Mouse (Mus musculus) left cerebral cortex, postnatal 4 days (tissue): Measurements from ENCODE around the gene Pyroxd1. TPM values are rescaled to one million over a fixed set of nuclear protein-coding genes. Genes with fewer than 3 reads are reported as not detected.
"Not testable (repeated sequence)": the region's sequence is repeated elsewhere in the genome, so short reads cannot be mapped to it uniquely, and the experiment has no call there.

Experiments used
- DNase-seq: peaks from one replicate; pipeline ENCODE4 v3.0.0-alpha.2; 2022
- intact Hi-C: fragments of 180-260 bp; cut with DNase I; formaldehyde crosslinking; loops from one replicate; pipeline ENCODE4 v1.15.1; 2025
- total RNA-seq, 2 experiments: library from RNA; stranded (reverse); gene quantifications; 2 replicates each; pipeline ENCODE4 v1.2.3; 2021

Pyroxd1 gene
- 10 to 100 TPM; 17.1 to 18.9 TPM for total RNA-seq

DNA sequence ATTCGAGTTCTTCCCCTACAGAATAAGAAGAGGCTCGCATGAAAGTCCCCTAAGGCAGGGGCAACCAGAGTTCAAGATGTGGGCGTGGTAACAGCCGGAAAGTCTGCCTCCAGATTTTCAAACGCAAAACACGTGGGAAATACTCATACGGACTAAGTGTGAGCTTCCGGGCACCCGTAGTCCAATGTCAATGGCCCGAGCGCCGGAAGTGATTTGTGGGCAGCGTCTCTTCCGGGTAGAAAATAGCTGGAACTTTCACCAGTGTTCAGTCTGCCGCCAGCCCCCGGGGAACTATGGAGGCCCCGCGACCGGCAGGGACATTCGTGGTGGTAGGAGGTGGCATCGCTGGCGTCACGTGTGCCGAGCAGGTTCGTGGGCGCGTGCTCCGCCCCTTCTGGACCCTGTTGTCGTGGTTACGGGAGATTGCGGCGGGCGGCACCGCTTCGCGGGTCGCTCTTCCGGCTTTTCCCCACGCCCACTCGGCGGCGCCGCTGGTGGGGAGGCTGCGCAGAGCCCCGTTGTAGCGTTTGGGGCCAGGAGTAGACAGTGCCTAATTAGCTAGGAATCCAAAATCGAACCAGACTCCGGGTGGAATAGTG is at the start of gene Pyroxd1:
Pyroxd1 (plus strand) TSS at position 215 of the 599 bp plus-strand sequence.
- intact Hi-C loops, result no loop called here
- peak; percentile 83 for DNase-seq

DNA sequence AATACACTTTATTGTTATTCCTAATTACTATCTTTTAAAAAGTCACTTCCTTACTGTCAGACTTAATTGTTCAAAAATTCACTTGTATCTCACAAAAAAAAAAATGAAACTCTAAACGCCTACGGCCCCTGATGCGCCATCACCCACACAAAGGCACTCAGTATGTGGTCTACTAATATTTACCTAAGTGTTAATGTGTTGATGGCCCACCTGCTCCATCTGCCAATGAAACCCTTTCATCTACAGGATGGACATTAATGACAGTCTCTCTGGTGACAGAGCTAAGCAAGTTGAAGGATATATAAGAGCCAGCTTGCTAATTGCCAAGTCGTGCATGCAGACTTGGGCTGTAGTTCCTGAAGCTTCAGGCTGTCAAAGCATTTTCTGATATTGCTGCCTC is 47.4 kb upstream of the Pyroxd1 start, which contains the start of gene Iapp:
Iapp (plus strand) TSS at position 326 of the 400 bp plus-strand sequence.
- DNase-seq, result no peak
- intact Hi-C loops, result no loop called here

DNA sequence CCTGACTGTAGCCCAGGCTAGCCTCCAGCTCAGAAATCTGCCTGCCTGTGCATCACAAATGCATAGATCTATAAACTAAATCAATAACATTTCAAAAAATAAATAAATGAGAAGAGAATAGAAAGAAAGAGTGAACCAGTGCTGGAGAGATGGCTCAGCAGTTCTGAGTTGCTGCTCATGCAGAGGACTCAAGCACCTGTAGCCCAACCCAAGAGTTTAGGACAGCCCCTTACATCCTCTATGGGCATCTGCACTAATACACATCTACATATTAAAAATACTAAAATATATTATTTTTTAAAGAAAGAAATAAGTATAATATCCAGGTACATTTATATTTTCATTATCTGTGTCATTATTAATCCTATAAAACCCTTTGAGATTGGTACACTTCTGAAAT is 40.4 kb upstream of the Pyroxd1 start:
- intact Hi-C loops, result no loop called here
- DNase-seq, result no peak

DNA sequence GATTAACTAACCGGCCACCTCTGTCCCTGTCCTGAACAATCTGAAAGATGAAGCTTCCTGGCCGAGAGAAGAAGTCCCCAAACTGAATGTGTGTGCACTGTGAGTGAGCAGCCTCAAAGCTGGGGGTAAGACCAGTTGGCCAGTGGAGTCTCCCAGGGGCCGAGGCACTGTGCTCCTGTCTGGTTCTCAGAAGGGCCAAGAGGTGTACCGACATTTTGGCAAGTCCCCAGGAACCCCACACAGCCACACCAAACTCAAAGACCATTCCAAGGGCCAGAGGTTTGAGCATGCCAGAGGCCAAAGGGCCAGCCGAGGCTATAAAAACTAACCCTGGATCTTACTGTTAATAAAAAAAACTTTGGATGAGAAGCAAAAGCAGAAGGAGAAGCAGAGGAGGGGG is 31.2 kb upstream of the Pyroxd1 start:
- DNase-seq, result no peak
- intact Hi-C loops, result no loop called here

DNA sequence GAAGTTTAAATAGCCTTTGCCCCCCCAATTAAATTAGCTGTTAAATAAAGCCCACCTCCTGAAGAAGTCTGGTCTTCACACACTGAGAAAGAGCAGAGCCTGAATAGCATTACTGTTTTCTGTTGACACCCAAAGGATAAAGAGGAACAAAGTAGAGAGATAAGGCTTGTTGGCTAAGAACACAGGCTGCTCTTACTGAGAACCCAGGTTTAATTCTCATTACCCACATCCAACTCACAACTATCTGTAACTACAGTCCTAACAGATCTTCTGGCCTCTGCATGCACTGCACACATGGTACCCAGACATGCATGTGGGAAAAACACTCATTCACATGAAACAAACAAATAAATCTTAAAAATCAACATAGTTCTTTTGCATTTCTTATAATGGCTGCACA is 28.3 kb upstream of the Pyroxd1 start:
- DNase-seq, result no peak
- intact Hi-C loops, result no loop called here

DNA sequence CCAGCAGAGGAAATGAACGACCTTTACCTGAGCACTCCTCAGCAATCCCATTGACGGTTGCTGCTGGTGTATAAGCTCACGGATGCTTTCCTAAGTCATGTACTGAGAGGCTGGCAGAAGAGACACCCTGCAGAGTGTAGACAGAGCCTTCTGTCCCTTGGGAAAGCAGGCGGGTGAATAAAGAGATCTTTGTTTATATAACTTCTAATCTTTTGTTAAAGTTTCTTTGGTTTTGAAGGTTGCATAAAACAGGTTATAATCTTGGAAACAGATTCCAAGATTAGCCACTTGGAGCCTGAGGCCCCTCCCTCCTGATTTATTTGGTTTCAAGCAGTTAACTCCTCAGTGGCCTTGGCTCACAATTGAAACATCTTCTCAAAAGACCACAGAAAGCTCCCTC is 22.6 kb upstream of the Pyroxd1 start, which contains the start of gene Slco1a5:
Slco1a5 (minus strand) TSS at position 101 of the 400 bp plus-strand sequence.
- intact Hi-C loops, result no loop called here
- no peak for DNase-seq

DNA sequence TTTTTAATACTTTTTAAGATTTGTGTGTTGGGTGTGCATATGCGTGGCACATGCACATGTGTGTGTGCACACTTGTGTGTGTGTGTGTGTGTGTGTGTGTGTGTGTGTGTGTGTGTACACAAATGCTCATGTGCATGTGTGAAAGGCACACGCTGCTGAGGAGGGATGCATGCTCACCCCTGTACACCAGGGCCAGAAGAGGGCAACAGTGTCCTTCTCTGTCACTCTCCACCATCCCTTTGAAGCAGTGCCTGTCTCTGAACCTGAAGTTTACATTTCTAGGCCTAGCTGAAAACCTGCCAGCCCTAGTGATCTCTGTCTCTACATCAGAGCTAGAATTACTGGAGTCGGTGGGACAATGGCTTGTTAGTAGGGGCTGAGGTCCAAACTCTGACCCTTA is 18.9 kb upstream of the Pyroxd1 start:
- no peak for DNase-seq
- intact Hi-C loops, result no loop called here

DNA sequence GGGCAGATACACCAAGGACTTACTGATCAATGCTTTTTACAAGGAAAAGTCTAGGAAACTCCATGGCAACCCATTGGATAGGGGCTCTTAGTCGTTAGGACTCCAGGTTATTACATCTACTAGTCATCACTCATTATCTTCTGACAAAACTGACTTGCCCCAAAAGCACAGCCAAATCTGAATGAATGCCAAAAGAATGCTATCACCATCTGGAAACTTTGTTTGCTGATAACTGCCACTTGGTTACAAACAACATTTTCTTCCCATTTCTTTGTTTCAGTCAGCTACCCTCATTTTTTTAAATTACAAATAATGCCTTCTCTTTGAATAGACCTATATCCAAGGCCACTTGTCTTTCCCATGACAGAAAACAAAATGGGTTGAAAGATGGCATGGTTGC is 16.3 kb upstream of the Pyroxd1 start:
- intact Hi-C loops, result no loop called here
- no peak for DNase-seq

DNA sequence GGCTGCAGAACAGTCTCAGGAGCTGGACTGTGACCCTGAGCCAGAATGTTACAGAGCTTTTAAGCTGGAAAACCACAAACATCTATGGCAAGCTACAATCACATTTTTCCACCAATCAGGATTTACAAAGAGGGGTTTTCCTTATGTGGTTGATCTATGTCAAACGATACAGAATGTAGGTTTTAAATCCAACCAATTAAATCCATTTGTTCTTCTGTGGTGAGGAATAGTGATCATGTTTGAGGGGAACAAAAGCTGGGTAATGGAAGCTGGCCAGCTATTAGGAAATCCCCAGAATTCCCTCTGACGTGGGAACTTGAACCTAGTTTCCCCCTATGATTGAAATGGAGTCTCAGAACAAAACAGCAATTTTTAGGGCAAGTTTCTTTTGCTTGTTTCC is 6.5 kb upstream of the Pyroxd1 start:
- DNase-seq, result no peak
- intact Hi-C loops, result no loop called here

DNA sequence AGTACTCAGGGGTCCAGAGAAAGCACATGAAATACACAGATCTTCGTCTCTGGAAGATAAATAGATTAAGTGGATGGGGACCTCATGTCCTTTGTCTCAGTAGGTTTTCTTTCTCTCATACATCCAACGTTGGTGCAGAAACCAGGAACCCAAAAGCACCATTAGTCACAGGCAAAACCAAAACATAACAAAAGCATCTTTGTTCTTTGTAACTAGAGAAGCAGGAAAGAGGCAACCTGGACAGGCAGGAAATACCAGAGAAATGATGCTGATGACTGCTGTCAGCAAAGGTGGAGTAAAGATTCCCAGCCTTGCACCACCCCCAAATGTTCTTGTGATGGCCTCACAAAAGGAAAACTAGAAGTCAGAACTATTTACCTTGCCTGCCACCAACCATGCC is 5.9 kb upstream of the Pyroxd1 start:
- intact Hi-C loops, result no loop called here
- DNase-seq, result no peak

DNA sequence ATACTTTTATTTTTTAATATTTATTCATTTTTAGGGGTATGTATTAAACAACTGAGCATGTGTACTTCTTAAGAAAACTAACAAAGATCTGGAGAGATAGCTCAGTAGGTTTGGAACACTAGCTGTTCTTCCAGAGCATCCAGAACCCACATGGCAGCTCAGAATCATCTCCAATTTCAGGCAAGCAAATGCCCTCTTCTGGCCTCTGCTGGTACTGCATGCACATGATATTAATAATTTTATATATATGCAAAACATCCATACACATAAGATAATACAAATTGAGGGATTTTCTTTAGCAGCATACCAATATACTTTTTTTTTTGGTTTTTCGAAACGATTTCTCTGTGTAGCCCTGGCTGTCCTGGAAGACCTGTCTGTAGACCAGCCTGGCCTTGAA is 1.9 kb upstream of the Pyroxd1 start:
- intact Hi-C loops, result no loop called here
- DNase-seq, result peak; percentile 54

DNA sequence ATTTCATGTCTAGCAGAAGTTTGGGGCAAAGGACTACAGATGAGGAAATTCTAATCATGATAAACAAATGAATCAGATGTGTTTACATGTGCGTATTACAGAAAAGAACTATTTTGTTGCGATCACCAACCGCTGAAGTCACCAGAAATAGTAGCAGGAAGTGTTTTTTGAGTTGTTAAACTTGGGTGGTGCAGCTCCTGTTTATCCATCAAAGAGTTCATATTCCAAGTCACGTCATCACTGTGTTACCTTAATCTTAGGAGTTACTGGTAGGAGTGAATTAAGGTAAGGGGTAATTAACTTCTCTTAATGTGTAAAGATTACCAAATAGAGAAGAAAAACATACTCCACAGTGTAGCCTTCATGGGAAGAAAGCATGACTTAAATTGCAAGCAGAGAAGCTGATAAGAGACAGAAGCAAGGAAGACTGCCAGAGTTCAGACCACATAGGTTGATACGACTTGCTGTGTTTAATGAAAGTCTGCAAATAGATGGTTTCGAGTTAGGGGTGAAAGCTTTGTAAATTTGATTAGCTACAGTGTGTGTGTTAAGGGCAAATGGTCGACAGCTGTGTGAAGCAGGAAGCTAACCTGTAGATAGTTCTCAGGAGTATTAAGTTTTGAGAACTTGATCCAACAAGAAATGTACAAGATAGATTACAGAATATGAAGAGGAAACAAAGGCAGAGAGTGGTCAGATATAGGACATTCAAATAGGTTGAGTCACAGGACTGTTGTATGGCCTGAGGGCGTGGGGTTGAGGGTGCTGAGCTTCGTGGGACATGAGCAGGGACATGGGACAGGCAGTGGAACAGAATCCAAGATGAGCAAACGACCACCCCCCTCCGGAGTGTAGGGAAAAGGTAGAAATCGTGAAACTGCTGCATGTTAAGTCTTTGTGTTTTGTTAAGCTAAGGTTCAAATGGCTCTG is 992 bp downstream of the Pyroxd1 start:
- intact Hi-C loops, result no loop called here
- no peak for DNase-seq

DNA sequence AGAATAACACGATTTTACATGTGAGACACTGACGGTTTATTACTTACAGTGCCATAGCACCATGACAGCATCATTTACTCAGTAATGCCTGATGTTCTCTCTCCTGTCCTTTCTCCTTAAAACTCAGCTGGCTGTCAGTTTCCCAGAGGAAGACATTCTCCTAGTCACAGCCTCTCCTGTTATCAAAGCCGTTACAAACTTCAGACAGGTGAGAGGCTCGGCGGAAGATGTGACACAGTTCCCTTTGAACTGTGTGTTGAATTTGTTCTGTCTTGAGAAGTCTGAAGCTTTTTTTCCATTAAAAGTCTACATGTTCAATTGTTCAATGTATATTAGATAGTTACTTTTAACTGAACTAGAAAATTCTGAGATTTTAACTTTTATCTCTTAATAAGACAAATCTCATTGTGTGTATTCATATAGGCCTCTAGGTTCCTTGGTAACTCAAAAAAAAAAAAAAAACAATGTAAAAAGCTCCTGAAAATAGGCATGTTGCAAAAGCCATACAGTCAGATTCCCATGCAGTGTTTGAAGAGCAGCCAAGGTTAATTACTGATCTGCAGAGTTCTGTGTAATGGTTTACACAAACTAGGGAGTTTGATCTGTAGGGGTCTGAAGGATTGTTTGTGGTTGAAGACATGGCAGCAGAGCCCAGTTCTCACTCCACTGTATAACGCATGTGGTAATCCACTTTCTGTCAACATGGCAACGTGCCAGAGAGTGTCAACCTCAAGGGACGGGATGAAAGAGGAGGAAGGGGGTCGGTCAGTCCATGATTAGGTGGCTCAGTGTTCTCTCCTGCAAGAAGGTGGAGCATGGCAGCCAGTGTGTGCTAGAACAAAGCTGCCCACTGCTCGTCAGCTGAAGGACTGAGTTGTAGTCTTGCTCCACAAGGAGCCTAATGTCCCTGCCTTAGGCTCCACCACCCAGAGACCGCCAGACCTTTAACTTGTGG is 2.3 kb downstream of the Pyroxd1 start:
- no peak for DNase-seq
- intact Hi-C loops, result no loop called here

DNA sequence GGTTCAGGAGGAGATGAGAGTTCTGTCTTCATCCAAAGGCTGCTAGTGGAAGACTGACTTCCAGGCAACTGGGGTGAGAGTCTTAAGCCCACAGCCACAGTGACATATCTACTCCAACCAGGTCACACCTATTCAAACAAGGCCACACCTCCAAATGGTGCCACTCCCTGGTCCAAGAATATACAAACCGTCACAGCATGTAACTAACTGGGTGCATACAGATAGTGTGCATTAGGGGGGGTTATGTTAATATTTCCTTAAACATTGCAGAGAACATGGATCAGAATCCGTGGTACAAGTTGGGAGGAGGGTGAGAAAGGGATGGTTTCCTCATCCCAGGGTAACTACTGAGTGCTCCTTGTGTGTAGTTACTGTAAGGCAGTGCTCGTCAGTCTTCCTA is 6.6 kb downstream of the Pyroxd1 start:
- intact Hi-C loops, DNase-seq: not testable (repeated sequence)

DNA sequence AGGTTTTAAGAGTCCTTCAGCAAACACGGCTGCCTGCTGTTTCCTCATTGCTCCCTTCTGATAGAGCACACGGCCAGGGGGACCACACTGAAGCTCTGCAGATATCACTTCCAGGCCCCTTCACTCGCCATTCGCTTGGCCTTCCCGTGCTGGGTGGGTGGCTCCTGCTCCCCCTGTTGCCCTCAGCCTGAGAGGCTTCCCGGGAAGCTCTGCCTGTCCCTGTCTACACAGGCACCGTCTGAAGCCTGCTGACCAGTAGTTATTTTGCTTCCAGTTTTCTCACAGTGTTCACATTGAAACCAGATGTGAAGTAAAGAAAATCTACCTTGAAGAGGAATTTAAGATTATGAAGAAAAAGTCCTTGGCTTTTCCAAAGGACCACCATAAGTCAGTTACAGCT is 11.7 kb downstream of the Pyroxd1 start:
- intact Hi-C loops, result no loop called here
- DNase-seq, result no peak

DNA sequence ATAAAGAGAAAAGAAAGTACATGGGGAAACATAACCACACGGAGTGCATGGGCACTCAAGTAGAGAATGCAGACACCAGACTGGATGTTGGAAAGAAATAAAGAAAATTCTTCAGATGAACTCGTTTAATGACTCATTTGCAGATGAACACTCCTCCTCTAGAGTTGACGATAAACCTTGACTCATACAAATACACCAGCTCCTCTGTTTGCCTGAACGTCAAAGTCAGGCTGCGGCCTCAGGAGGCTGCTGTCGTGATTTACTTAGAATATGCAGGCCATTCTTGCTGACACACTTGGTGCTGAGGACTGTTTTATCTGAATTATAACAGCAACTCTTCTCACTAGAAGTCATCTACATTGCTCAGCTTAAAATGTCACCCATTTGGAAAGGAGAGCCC is 16.6 kb downstream of the Pyroxd1 start:
- DNase-seq, result no peak
- intact Hi-C loops, result no loop called here

DNA sequence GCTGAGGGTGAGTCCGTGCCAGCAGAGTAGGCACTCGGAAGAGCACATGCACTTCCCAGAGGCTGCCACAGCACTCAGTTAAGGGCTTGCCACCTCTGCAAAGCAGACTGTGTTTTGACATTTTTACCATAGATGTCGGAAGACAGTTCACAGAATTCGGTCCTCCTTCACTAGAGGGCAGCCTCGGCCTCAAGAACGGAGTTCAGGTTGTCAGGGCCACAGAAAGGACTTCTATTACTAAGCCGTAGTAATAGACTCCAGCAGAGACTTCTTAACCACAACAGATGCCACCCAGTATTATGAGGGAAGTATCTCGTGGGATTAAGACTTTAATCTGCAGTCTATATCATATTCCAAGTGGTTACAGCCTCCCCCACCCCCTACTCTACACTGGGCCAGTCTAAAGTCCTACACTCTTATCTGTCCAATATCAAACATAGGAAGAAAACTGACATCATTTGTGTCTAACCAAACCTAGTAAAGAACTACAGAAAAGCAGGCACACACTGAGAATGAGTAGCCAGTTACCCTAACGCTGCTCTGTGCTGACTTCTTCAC is 17.6 kb downstream of the Pyroxd1 start:
- peak; percentile 7 for DNase-seq
- intact Hi-C loops, result no loop called here

DNA sequence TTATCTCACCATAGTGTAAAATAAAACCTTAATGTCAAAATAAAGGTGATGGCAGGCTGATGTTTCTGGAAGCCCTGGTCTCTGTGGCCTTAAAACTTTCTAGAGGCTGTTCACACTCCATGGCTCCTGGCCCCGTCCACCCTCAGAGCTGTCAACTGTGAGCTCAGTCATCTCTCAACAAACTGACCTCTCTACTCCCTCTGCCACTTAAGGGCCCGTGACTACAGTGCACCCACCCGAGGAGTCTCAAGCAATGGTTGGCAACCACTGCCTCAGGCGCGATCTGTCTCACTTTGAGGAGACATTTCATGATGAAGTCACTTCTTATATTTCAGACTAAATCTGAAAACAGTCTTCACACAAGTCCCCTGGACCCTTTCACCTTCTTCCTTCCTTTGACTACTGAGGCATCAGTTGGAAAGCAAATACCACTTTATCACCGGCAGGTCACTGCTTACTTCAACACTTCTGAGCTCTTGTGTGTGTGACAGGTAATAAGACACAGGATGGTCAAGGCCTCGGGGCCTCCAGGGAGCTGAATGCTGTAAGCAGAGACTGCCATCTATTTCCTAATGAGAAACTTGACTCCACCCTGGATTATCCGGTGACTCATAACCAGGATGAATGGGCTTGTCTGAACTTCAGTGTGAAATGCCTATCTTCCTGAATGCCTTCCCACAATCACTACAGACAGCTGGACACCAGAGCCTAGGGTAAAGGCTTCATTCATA is 20.5 kb downstream of the Pyroxd1 start:
- no peak for DNase-seq
- intact Hi-C loops, result no loop called here

DNA sequence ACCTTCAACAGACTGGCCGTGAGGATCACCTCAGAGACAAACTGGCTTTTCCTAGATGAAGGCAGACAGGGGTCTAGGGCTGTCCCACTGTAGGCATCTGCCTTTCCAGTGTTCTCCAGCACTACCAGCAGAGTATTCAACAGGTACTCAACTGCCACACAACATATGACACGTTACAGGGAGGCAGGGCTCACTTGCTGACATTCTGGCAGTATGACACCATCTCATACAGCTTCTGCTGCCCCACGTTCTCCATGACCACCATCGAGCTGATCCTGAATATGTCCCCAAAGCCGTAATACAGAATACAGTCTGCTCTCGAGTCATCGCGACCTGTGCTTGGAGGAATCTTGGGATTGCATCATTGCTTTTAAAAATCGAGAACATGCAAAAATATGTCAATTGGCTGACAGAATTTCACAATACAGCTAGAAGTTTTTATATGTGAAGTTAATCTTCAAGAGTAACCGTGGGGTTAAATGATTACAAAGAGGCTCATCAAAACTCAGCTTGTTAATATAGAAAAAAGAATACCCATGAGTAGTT is 21.1 kb downstream of the Pyroxd1 start:
- intact Hi-C loops, result no loop called here
- DNase-seq, result no peak

DNA sequence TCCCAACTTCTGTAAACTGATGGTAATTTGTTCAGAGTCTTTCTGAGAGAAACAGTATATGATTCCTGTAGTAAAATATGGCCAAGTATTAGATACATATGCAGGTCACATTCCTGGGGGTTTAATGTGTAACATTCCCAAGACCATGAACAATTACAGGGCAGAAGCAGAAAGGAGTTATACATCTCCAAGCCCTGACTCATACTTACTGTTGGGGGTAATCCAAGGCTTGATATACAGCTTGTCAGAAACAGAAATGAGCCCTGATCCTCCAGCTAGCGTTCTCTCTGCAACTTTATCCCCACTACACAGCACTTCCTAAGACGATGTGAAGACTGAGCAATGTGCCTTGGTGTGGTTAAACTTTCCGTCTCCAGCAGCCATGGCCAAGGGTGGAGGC is 22.1 kb downstream of the Pyroxd1 start:
- intact Hi-C loops, result no loop called here
- DNase-seq, result no peak
